Mouse (Mus musculus) heart, postnatal 10 days (tissue): ENCODE data around the gene Gipc3. TPM values are rescaled to one million over a fixed set of nuclear protein-coding genes. Genes with fewer than 3 reads are reported as not detected.

Experiments
- DNase-seq, 2 experiments: peaks; one replicate each; pipeline ENCODE4 v3.0.0; 2021
- intact Hi-C: fragments of 180-260 bp; cut with DNase I; formaldehyde crosslinking; loops from one replicate; pipeline ENCODE4 v1.15.1; 2025
- total RNA-seq, 2 experiments: library from RNA; stranded (reverse); gene quantifications; 2 replicates each; pipeline ENCODE4 v1.2.3; 2021

The Gipc3 gene
- total RNA-seq, 2 experiments from 2014 or later: 4.8 to 6.1 TPM

- DNase-seq: peak; percentile 57 to 80
- intact Hi-C loops: loop anchor here (1.0 kb wide), 1 partner anchor 15 kb away; no protein-coding TSS in a partner anchor
Observed at GRCm38 (mm10) chr10:81304597-81305238, 38.3 kb downstream of the Gipc3 start.

- intact Hi-C loops: no loop called here
- DNase-seq: no peak
Observed at GRCm38 (mm10) chr10:81303761-81304160, 39.3 kb downstream of the Gipc3 start.

GRCm38 (mm10) chr10:81303258-81303657, 39.8 kb downstream of the Gipc3 start:
- DNase-seq: no peak

GRCm38 (mm10) chr10:81302781-81303218, 40.3 kb downstream of the Gipc3 start:
- intact Hi-C loops: no loop called here
- peak; percentile 67 for DNase-seq

More at GRCm38 (mm10) chr10:81303258-81303657, 39.8 kb downstream of the Gipc3 start:
- intact Hi-C loops: no loop called here

- intact Hi-C loops: no loop called here
- no peak for DNase-seq
Observed at GRCm38 (mm10) chr10:81302288-81302687, 40.8 kb downstream of the Gipc3 start.

- intact Hi-C loops: no loop called here
- DNase-seq: no peak
Observed at GRCm38 (mm10) chr10:81301321-81301720, 41.7 kb downstream of the Gipc3 start.

- intact Hi-C loops: no loop called here
- no peak for DNase-seq
Observed at GRCm38 (mm10) chr10:81300352-81300907, 42.6 kb downstream of the Gipc3 start.

GRCm38 (mm10) chr10:81299585-81300351, 43.3 kb downstream of the Gipc3 start:
- no peak for DNase-seq
- intact Hi-C loops: no loop called here

GRCm38 (mm10) chr10:81298369-81299100, 44.5 kb downstream of the Gipc3 start:
- intact Hi-C loops: no loop called here
- DNase-seq: no peak

GRCm38 (mm10) chr10:81297845-81298244, 45.2 kb downstream of the Gipc3 start:
- intact Hi-C loops: no loop called here
- peak; percentile 68 to 72 for DNase-seq

GRCm38 (mm10) chr10:81297246-81297645, 45.8 kb downstream of the Gipc3 start:
- intact Hi-C loops: no loop called here

GRCm38 (mm10) chr10:81295185-81295584, 47.9 kb downstream of the Gipc3 start:
- DNase-seq: no peak
- intact Hi-C loops: no loop called here

More at GRCm38 (mm10) chr10:81297246-81297645, 45.8 kb downstream of the Gipc3 start:
- no peak for DNase-seq

- DNase-seq: no peak
- intact Hi-C loops: no loop called here
Observed at GRCm38 (mm10) chr10:81294442-81294841, 48.6 kb downstream of the Gipc3 start.

GRCm38 (mm10) chr10:81293334-81294030, 49.6 kb downstream of the Gipc3 start:
- intact Hi-C loops: no loop called here
- no peak for DNase-seq

- intact Hi-C loops: no loop called here
- DNase-seq: peak; percentile 99
Observed at GRCm38 (mm10) chr10:81292554-81293333, 50.3 kb downstream of the Gipc3 start, which contains the start of gene Pip5k1c. Gene Pip5k1c, plus strand, starts transcription at chr10:81292963.

GRCm38 (mm10) chr10:81291511-81292104, 51.5 kb downstream of the Gipc3 start, which contains the start of gene Tjp3:
Gene Tjp3, minus strand, starts transcription at chr10:81291581.
- no peak for DNase-seq
- intact Hi-C loops: no loop called here

GRCm38 (mm10) chr10:81290698-81291460, 52.2 kb downstream of the Gipc3 start:
- no peak for DNase-seq
- intact Hi-C loops: no loop called here

GRCm38 (mm10) chr10:81289811-81290210, 53.3 kb downstream of the Gipc3 start:
- no peak for DNase-seq
- intact Hi-C loops: loop anchor here (1.0 to 2.0 kb wide), 4 partner anchors 15 to 161 kb away; no protein-coding TSS in a partner anchor
